Mouse (Mus musculus) liver, embryonic 14.5 days (tissue): ENCODE data around the gene Iqsec1. TPM values are rescaled to one million over a fixed set of nuclear protein-coding genes. Genes with fewer than 3 reads are reported as not detected.

Experiments used
- ATAC-seq: fragments of 200-750 bp; cut with Nextera tagmentation; 2 replicates; pipeline ENCODE4 v1.8.0; 2017; ENCODE audit warnings: moderate number of reproducible peaks, mild to moderate bottlenecking, moderate library complexity; ENCODE audit not compliant: insufficient read depth
- DNase-seq, 3 experiments: peaks; one replicate each; pipeline ENCODE4 v3.0.0-alpha.2; 2012 to 2013; ENCODE audit warnings: low read depth in 3 of 3, low spot score in 3 of 3
- H3K27ac ChIP-seq: fragments of 300-500 bp; sonication (generic); 2 replicates; pipeline ENCODE4 v1.5.1; 2014; ENCODE audit warnings: moderate library complexity, mild to moderate bottlenecking, control low read depth, inconsistent platforms
- H3K27me3 ChIP-seq: fragments of 300-500 bp; sonication (generic); 2 replicates; pipeline ENCODE4 v1.6.1; 2014; ENCODE audit warnings: mild to moderate bottlenecking, low read length, moderate library complexity; ENCODE audit not compliant: control insufficient read depth, insufficient read depth
- H3K36me3 ChIP-seq: fragments of 300-500 bp; sonication (generic); replicated peaks from 2 replicates; pipeline ENCODE4 v1.6.1; 2014; ENCODE audit warnings: low read depth; ENCODE audit not compliant: control insufficient read depth, insufficient read depth
- H3K4me1 ChIP-seq, 2 experiments: fragments of 200-500 bp in 1 of 2; fragments of 300-500 bp in 1 of 2; sonication (generic) in 1 of 2; replicated peaks; 2 replicates each; pipeline ENCODE4 v1.6.1; 2012 to 2014; ENCODE audit warnings: antibody characterized with exemption in 1 of 2, inconsistent platforms in 1 of 2, low read length in 1 of 2; ENCODE audit not compliant: control insufficient read depth in 2 of 2, insufficient read depth in 2 of 2
- H3K4me2 ChIP-seq: fragments of 300-500 bp; sonication (generic); 2 replicates; pipeline ENCODE4 v1.6.1; 2014; ENCODE audit warnings: low read depth, mild to moderate bottlenecking, control low read depth, moderate library complexity
- H3K4me3 ChIP-seq, 2 experiments: fragments of 200-500 bp in 1 of 2; fragments of 300-500 bp in 1 of 2; sonication (generic) in 1 of 2; 2 replicates each; pipeline ENCODE4 v1.5.1; 2012 to 2014; ENCODE audit warnings: low read depth in 2 of 2, low read length in 2 of 2, mild to moderate bottlenecking in 2 of 2, control low read depth in 1 of 2, inconsistent platforms in 1 of 2, moderate library complexity in 1 of 2; ENCODE audit not compliant: insufficient read depth in 1 of 2
- H3K9ac ChIP-seq: fragments of 300-500 bp; sonication (generic); replicated peaks from 2 replicates; pipeline ENCODE4 v1.6.1; 2014; ENCODE audit warnings: mild to moderate bottlenecking, control low read depth, moderate library complexity
- H3K9me3 ChIP-seq: fragments of 300-500 bp; sonication (generic); 2 replicates; pipeline ENCODE4 v1.6.1; 2016; ENCODE audit warnings: low read length, mixed read lengths; ENCODE audit not compliant: control insufficient read depth
- CTCF ChIP-seq: IDR thresholded peaks from 2 replicates; pipeline ENCODE4 v1.5.1; 2016; ENCODE audit warnings: antibody characterized with exemption, low read depth, control low read depth
- EP300 ChIP-seq: IDR thresholded peaks from 2 replicates; pipeline ENCODE4 v1.6.1; 2016; ENCODE audit warnings: antibody characterized with exemption, low read depth
- WGBS: fragments of 180-500 bp; shearing (Covaris S2); extraction: QIAGEN DNeasy Blood & Tissue Kit; methylation state at CpG from one replicate; pipeline ENCODE4 v1.1.7; 2014; ENCODE audit not compliant: insufficient replicate concordance; 5-methylcytosine and 5-hydroxymethylcytosine counted together
- polyA plus RNA-seq, 2 experiments: library from polyadenylated mRNA; depleted of rRNA in 1 of 2; stranded (reverse) in 1 of 2; unstranded in 1 of 2; fragments of >200 nt; fragmentation: Nextera tagmentation in 1 of 2; extraction: Ambion mirVana in 1 of 2; gene quantifications; 2 replicates each; pipeline versions ENCODE4 v1.2.1 to v1.2.3; 2012 to 2014

The Iqsec1 gene
- polyA plus RNA-seq, 2 experiments: 4.0 to 9.0 TPM

DNA sequence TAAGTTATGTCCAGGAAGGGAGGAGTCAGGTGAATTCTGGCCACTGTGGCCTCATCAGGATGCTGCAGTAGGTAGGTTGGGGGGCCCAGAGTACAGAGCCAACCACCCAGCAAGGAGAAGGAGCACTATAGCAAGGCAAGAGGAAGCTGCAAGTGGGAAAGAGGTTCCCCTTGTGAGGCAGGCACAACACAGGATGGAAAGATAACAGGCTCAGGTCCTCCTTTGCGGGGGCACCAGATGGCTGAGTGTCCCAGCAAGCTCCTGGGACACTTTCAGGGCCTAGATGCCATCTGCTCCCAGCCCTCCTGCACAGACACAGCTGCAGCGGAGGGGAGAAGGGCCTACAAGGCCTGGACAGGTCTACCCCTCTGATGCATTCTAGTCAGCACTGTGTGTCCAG is 228.7 kb downstream of the Iqsec1 start:
- 44% methylated on average over 2 of the region's 2 CpGs for WGBS
- Histone ChIP-seq H3K4me3 (no peak overlapping the region), H3K36me3 (no peaks in the 10 kb centered on the region), H3K9ac (no peak overlapping the region), H3K27me3 (no peaks in the 10 kb centered on the region), H3K9me3 (no peaks in the 10 kb centered on the region), H3K4me2 (no peak overlapping the region), H3K4me1 (peaks cover 0 to 3% of the 10 kb centered on the region in 2 experiments; a peak in 1 of 4 replicates), H3K27ac (no peak overlapping the region)
- TF ChIP-seq CTCF (no peak), EP300 (no peak)
- no peak for DNase-seq
- no peak for ATAC-seq

GRCm38 (mm10) chr6:90758155-90758554 is 230.3 kb downstream of the Iqsec1 start:
- no peak for TF ChIP-seq EP300
- TF ChIP-seq CTCF: no peak
- DNase-seq (no peak), ATAC-seq (no peak)
- Histone ChIP-seq H3K27ac (no peak overlapping the region), H3K36me3 (no peaks in the 10 kb centered on the region), H3K4me2 (no peak overlapping the region), H3K4me1 (peaks cover 0 to 7% of the 10 kb centered on the region in 2 experiments; a peak in 3 of 4 replicates), H3K4me3 (no peak overlapping the region), H3K9ac (no peak overlapping the region), H3K27me3 (no peaks in the 10 kb centered on the region), H3K9me3 (no peaks in the 10 kb centered on the region)
- WGBS: 47% methylated on average over 2 of the region's 2 CpGs

- Histone ChIP-seq H3K9ac (no peak overlapping the region), H3K27ac (no peak overlapping the region), H3K9me3 (no peaks in the 10 kb centered on the region), H3K36me3 (no peaks in the 10 kb centered on the region), H3K27me3 (no peaks in the 10 kb centered on the region), H3K4me3 (0 out of 4 replicates have a peak overlapping the region, but pooled peaks of 1 of the 2 experiments have one; percentile 0), H3K4me2 (peak overlapping the region; percentile 5; the same call in 1 of the 2 replicates), H3K4me1 (peaks cover under 1 to 8% of the 10 kb centered on the region in 2 experiments; a peak in 3 of 4 replicates)
- DNase-seq (no peak), ATAC-seq (no peak)
- whole genome bisulfite sequencing: 36% methylated on average over 12 of the region's 12 CpGs
- TF ChIP-seq EP300 (no peak), CTCF (no peak)
Observed at GRCm38 (mm10) chr6:90757427-90757883, 231.0 kb downstream of the Iqsec1 start.

- ATAC-seq (no peak), DNase-seq (no peak)
- Histone ChIP-seq H3K36me3 (no peaks in the 10 kb centered on the region), H3K4me3 (no peak overlapping the region), H3K4me2 (no peak overlapping the region; the same call in 1 of the 2 replicates), H3K9ac (no peak overlapping the region), H3K27me3 (no peaks in the 10 kb centered on the region), H3K27ac (no peak overlapping the region), H3K9me3 (no peaks in the 10 kb centered on the region), H3K4me1 (peaks cover 10 to 12% of the 10 kb centered on the region in 2 experiments)
- 35% methylated on average over 5 of the region's 5 CpGs for WGBS
- TF ChIP-seq CTCF: no peak
- no peak for TF ChIP-seq EP300
Observed at GRCm38 (mm10) chr6:90756561-90756960, 231.9 kb downstream of the Iqsec1 start.

- no peak for TF ChIP-seq CTCF
- TF ChIP-seq EP300: no peak
- H3K4me2 ChIP-seq: no peak overlapping the region
- no peak overlapping the region for H3K27ac ChIP-seq
- H3K9me3 ChIP-seq: no peaks in the 10 kb centered on the region
- H3K4me1 ChIP-seq: peaks cover 20 to 22% of the 10 kb centered on the region in 2 experiments
- no peak overlapping the region for H3K4me3 ChIP-seq
- H3K27me3 ChIP-seq: no peaks in the 10 kb centered on the region
- 65% methylated on average over 6 of the region's 6 CpGs for WGBS
- no peaks in the 10 kb centered on the region for H3K36me3 ChIP-seq
- ATAC-seq (no peak), DNase-seq (no peak)
- H3K9ac ChIP-seq: no peak overlapping the region
Observed at GRCm38 (mm10) chr6:90755613-90755941, 232.9 kb downstream of the Iqsec1 start.
